21 mouse cellular contexts compared by ENCODE assay signal in genomic region chr2:178427181-178427580, GRCm38 (mm10). TPM values are rescaled to one million over a fixed set of nuclear protein-coding genes. Genes with fewer than 3 reads are reported as not detected.
"Had no signal": no experiment of that assay in that cellular context is flagged by ENCODE, and none has a peak within 500 bp of the region (broad histone marks: within the 10 kb centered on the region; RNA-seq: fewer than 3 reads in every experiment).

No protein-coding gene starts in this region.

- H3K4me2 ChIP-seq: kidney, embryonic 15.5 days; limb, embryonic 12.5 days; limb, embryonic 15.5 days; liver, embryonic 13.5 days; lung, embryonic 14.5 days; midbrain, embryonic 15.5 days; neural tube, embryonic 13.5 days had no signal

- DNase-seq: kidney, adult 2 months; kidney, postnatal 14 days; left cerebral cortex, postnatal 4 days; liver, embryonic 13.5 days; lung, embryonic 14.5 days; lung, postnatal 36 days; retina, postnatal 1 day; right cerebral cortex, postnatal 14 days; thymus, adult 18-20 months; thymus, postnatal 36 days had no signal

- H3K27me3 ChIP-seq: kidney, embryonic 15.5 days; limb, embryonic 12.5 days; liver, embryonic 13.5 days; midbrain, embryonic 15.5 days; neural tube, embryonic 13.5 days had no signal

- H3K4me3 ChIP-seq: kidney, embryonic 15.5 days; limb, embryonic 12.5 days; limb, embryonic 15.5 days; liver, embryonic 13.5 days; megakaryocyte, embryonic 14.5 days; midbrain, embryonic 10.5 days; midbrain, embryonic 15.5 days; myocyte; neural tube, embryonic 13.5 days had no signal

- H3K36me3 ChIP-seq: kidney, embryonic 15.5 days; limb, embryonic 12.5 days; limb, embryonic 15.5 days; liver, embryonic 13.5 days; midbrain, embryonic 10.5 days; midbrain, embryonic 15.5 days; neural tube, embryonic 13.5 days had no signal

- H3K9me3 ChIP-seq: kidney, embryonic 15.5 days; limb, embryonic 12.5 days; limb, embryonic 15.5 days; liver, embryonic 13.5 days; megakaryocyte, embryonic 14.5 days; midbrain, embryonic 10.5 days; midbrain, embryonic 15.5 days; neural tube, embryonic 13.5 days had no signal

- H3K27ac ChIP-seq: kidney, embryonic 15.5 days; limb, embryonic 12.5 days; limb, embryonic 15.5 days; liver, embryonic 13.5 days; midbrain, embryonic 10.5 days; midbrain, embryonic 15.5 days; neural tube, embryonic 13.5 days; stomach, postnatal 0 days had no signal

- H3K9ac ChIP-seq: kidney, embryonic 15.5 days; limb, embryonic 12.5 days; limb, embryonic 15.5 days; liver, embryonic 13.5 days; lung, embryonic 14.5 days; midbrain, embryonic 15.5 days; neural tube, embryonic 13.5 days had no signal

- H3K4me1 ChIP-seq: liver, embryonic 13.5 days; midbrain, embryonic 15.5 days had no signal

- ATAC-seq: lung, postnatal 0 days had no signal

RNA-seq across cellular contexts. Expression of gene Cdh26, which starts 3.1 kb away (rescaled TPM):
- total RNA-seq: neutrophil, adult 5-6 weeks had no signal
- polyA plus RNA-seq: lung, embryonic 14.5 days; myocyte; neural tube, embryonic 13.5 days had no signal

RNA-seq across cellular contexts. Expression of gene Ppp1r3d, which starts 12.9 kb away (rescaled TPM):
- polyA plus RNA-seq: myocyte had no signal

RNA-seq across cellular contexts. Expression of gene Sycp2, which starts 19.7 kb away (rescaled TPM):
- polyA plus RNA-seq: kidney, adult 2 months; liver, embryonic 13.5 days; myocyte had no signal
